Mouse (Mus musculus): ENCODE results near the gene Pitpnm3. TPM values are rescaled to one million over a fixed set of nuclear protein-coding genes. Genes with fewer than 3 reads are reported as not detected.

Gene Pitpnm3
- polyA plus RNA-seq, 1 experiment from 2014 or later: 0.56 TPM

DNA sequence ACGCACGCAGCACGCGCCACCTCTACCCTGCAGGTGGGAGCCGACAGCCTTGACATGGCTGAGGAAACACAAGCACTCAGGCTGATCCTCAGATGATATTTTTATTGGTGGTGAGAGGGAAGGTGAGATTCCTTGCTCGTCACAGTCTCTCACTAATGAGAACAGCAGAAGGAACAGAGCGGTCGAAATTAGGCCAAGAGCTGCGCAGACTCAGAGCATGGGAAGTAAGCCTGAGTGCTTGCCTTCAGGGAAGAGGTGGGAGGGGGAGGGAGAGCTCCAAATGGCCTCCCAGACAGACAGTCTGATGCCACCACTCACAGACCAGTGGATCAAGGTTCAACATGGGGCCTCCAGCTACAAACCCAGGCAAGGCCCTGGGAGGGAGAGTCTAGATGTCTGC, 109.1 kb downstream of the Pitpnm3 start:
- no peak for DNase-seq (ENCODE audit: low spot score, missing footprints)
- H3K9ac ChIP-seq (ENCODE audit: low read length): no peak overlapping the region
- 94% methylated on average over 9 of the region's 9 CpGs for WGBS
- no peak overlapping the region for H3K4me3 ChIP-seq (ENCODE audit: low read depth, low read length)
- H3K36me3 ChIP-seq (ENCODE audit: control insufficient read depth, insufficient read depth, low read length): no peaks in the 10 kb centered on the region
- no peak overlapping the region for H3K27ac ChIP-seq (ENCODE audit: low read depth, low read length)
- H3K9me3 ChIP-seq (ENCODE audit: control insufficient read depth, low read length): no peaks in the 10 kb centered on the region
- H3K4me2 ChIP-seq: no peak overlapping the region
- peaks cover 2% of the 10 kb centered on the region; the same call in 1 of the 2 replicates for H3K27me3 ChIP-seq (ENCODE audit: control insufficient read depth, insufficient read depth, low read length)
- H3K4me1 ChIP-seq (ENCODE audit: control insufficient read depth, insufficient read depth, low read length): no peaks in the 10 kb centered on the region
- no peak for ATAC-seq (ENCODE audit: low FRiP score)

DNA sequence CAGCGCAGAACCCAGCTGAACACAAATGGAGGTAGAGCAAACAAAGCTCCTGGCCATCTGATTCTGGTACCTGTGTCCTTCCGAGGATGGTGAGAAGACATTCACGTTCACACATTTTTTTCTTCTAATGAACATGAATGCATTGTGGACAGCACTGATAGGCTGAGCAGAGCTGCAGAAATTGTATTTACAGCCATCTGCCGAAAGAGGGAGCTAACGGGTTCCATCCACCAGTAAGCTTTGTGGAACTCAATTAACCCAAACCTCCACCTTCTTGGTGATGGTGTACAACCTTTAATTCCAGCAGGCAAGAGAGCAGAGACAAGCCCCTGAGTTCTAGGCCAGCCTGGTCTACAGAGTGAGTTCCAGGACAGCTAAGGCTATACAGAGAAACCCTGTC, 109.7 kb downstream of the Pitpnm3 start:
- no peak overlapping the region for H3K27ac ChIP-seq (ENCODE audit: low read depth, low read length)
- DNase-seq (ENCODE audit: low spot score, missing footprints) (peak; percentile 90), ATAC-seq (ENCODE audit: low FRiP score) (no peak)
- H3K9me3 ChIP-seq (ENCODE audit: control insufficient read depth, low read length): no peaks in the 10 kb centered on the region
- 41% methylated on average over 5 of the region's 5 CpGs for WGBS
- no peak overlapping the region for H3K9ac ChIP-seq (ENCODE audit: low read length)
- no peak overlapping the region for H3K4me2 ChIP-seq
- H3K4me3 ChIP-seq (ENCODE audit: low read depth, low read length): no peak overlapping the region
- peaks cover 2% of the 10 kb centered on the region; the same call in 1 of the 2 replicates for H3K27me3 ChIP-seq (ENCODE audit: control insufficient read depth, insufficient read depth, low read length)
- no peaks in the 10 kb centered on the region for H3K4me1 ChIP-seq (ENCODE audit: control insufficient read depth, insufficient read depth, low read length)
- H3K36me3 ChIP-seq (ENCODE audit: control insufficient read depth, insufficient read depth, low read length): no peaks in the 10 kb centered on the region

DNA sequence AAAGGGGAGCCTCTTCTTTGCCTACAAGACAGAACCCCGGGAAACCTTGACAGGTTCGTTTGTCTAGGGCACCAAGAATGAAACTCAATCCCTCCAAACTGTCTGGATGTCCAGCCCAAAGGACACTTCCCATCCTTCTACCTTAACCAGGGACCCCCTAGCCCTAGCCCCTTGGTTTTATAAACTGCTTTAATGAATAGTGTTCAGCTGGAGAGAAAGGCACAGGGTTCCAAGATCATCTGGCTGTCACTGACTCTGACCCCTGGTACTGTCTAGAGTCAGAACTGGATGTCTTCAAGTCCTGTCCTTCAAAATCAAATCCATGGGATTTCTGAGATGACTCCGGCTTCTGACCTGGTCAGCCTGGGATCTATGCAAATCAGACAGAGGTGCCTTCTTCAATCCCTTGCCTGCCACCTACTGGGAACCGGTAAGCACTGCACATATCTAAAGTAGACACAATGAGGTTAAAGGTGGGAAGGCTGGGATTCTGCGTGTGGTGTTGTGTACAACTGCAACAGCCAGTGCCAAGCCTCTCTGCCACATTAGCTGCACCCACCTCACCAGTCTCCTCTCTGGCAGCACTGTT, 111.3 kb downstream of the Pitpnm3 start:
- Histone ChIP-seq H3K4me2 (no peak overlapping the region), H3K36me3 (ENCODE audit: control insufficient read depth, insufficient read depth, low read length) (no peaks in the 10 kb centered on the region), H3K9ac (ENCODE audit: low read length) (no peak overlapping the region), H3K4me3 (ENCODE audit: low read depth, low read length) (no peak overlapping the region), H3K9me3 (ENCODE audit: control insufficient read depth, low read length) (no peaks in the 10 kb centered on the region), H3K27ac (ENCODE audit: low read depth, low read length) (no peak overlapping the region), H3K4me1 (ENCODE audit: control insufficient read depth, insufficient read depth, low read length) (no peaks in the 10 kb centered on the region), H3K27me3 (ENCODE audit: control insufficient read depth, insufficient read depth, low read length) (no peaks in the 10 kb centered on the region; the same call in 1 of the 2 replicates)
- peak; percentile 52 for ATAC-seq (ENCODE audit: low FRiP score)
- 30% methylated on average over 5 of the region's 5 CpGs for WGBS
- DNase-seq (ENCODE audit: low spot score, missing footprints): peak; percentile 91

DNA sequence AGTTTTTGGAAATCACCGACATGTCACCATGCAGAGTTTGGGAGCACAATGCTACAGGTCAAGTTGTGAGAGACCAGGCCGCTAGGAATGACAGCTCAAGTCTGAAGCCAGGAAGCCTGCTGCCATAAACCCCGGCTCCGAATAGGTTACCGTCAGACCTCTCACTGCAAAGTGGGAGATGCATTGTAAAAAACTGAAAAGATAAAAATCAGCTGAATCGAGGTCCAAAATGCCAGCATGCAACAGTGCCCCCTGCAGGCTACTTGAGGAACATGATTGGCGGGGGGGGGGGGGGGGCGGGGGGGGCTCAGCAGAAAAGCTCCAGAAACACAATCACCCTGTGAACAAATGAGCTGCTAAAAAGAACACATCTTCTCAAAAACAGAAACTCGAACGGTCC, 112.0 kb downstream of the Pitpnm3 start:
- 57% methylated on average over 9 of the region's 10 CpGs for WGBS
- Histone ChIP-seq H3K9me3 (ENCODE audit: control insufficient read depth, low read length) (no peaks in the 10 kb centered on the region), H3K4me2 (no peak overlapping the region), H3K9ac (ENCODE audit: low read length) (no peak overlapping the region), H3K36me3 (ENCODE audit: control insufficient read depth, insufficient read depth, low read length) (no peaks in the 10 kb centered on the region), H3K4me1 (ENCODE audit: control insufficient read depth, insufficient read depth, low read length) (no peaks in the 10 kb centered on the region), H3K27ac (ENCODE audit: low read depth, low read length) (no peak overlapping the region), H3K4me3 (ENCODE audit: low read depth, low read length) (no peak overlapping the region), H3K27me3 (ENCODE audit: control insufficient read depth, insufficient read depth, low read length) (no peaks in the 10 kb centered on the region; the same call in 1 of the 2 replicates)
- DNase-seq (ENCODE audit: low spot score, missing footprints) (no peak), ATAC-seq (ENCODE audit: low FRiP score) (no peak)

DNA sequence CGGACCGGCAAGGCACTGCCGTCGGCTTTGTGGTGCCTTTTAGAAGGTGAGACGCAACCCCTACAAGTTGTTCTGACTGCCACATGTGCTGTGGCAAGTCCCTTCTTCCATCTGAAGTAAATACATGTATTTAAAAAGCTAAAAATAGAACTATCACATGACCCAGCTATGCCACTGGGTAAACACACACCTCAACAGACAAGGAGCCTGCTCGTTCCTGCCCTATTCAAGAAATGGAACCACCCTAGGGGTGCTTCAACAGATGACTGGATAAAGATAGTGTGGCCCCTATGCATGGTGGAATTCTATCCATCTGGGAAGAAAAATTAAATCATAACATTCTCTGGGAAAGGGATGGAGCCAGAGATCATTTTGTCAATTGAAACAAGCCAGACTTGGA, 112.8 kb downstream of the Pitpnm3 start:
- no peak overlapping the region for H3K27ac ChIP-seq (ENCODE audit: low read depth, low read length)
- no peak overlapping the region for H3K9ac ChIP-seq (ENCODE audit: low read length)
- no peak overlapping the region for H3K4me3 ChIP-seq (ENCODE audit: low read depth, low read length)
- ATAC-seq (ENCODE audit: low FRiP score): no peak
- H3K4me2 ChIP-seq: no peak overlapping the region
- H3K36me3 ChIP-seq (ENCODE audit: control insufficient read depth, insufficient read depth, low read length): no peaks in the 10 kb centered on the region
- no peaks in the 10 kb centered on the region; the same call in 1 of the 2 replicates for H3K27me3 ChIP-seq (ENCODE audit: control insufficient read depth, insufficient read depth, low read length)
- H3K4me1 ChIP-seq (ENCODE audit: control insufficient read depth, insufficient read depth, low read length): no peaks in the 10 kb centered on the region
- no peaks in the 10 kb centered on the region for H3K9me3 ChIP-seq (ENCODE audit: control insufficient read depth, low read length)
- no peak for DNase-seq (ENCODE audit: low spot score, missing footprints)
- WGBS: 86% methylated on average over 6 of the region's 6 CpGs

DNA sequence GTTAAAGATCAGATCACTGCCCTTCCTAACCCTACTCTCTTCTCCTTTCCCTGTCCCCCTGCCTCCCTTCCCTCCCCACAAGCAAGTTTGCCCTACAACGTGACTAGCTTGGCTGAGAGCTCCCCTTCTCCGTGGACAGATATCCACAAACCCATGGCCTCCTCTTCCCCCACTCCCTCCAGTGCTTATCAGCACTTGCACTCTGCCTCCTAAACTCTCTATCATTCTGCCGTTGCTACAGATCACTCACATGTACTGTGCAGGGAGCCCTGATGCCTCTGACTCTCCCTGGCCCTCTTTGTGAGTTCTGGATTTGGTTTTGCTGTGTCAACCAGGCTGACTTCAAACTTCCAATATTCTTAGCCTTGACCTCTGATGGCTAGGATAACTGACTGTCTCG, 114.6 kb downstream of the Pitpnm3 start:
- Histone ChIP-seq H3K27ac (ENCODE audit: low read depth, low read length) (no peak overlapping the region), H3K9ac (ENCODE audit: low read length) (no peak overlapping the region), H3K4me1 (ENCODE audit: control insufficient read depth, insufficient read depth, low read length) (no peaks in the 10 kb centered on the region), H3K4me2 (no peak overlapping the region), H3K9me3 (ENCODE audit: control insufficient read depth, low read length) (no peaks in the 10 kb centered on the region), H3K36me3 (ENCODE audit: control insufficient read depth, insufficient read depth, low read length) (no peaks in the 10 kb centered on the region), H3K27me3 (ENCODE audit: control insufficient read depth, insufficient read depth, low read length) (no peaks in the 10 kb centered on the region; the same call in 1 of the 2 replicates), H3K4me3 (ENCODE audit: low read depth, low read length) (no peak overlapping the region)
- ATAC-seq (ENCODE audit: low FRiP score) (no peak), DNase-seq (ENCODE audit: low spot score, missing footprints) (no peak)
- 70% methylated on average over 4 of the region's 4 CpGs for WGBS

DNA sequence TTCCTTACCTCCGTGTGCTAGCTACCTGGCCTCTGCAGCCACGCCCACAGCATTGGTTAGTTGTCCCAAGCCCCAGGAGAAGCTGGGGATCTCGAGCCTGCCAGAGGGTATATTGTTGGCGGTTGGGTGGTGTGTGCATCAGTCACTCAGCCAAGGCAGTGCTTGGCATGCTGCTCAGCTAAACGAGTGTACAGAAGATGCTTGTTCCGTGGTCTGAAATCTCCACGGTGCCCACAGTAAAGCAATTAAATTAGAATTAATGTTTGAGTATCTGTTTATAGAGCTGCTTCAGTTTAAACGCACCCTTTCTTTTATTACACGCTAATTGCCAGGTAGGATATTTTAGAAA, 118.4 kb downstream of the Pitpnm3 start:
- DNase-seq (ENCODE audit: low spot score, missing footprints): no peak
- Histone ChIP-seq H3K27me3 (ENCODE audit: control insufficient read depth, insufficient read depth, low read length) (no peaks in the 10 kb centered on the region; the same call in 1 of the 2 replicates), H3K4me3 (ENCODE audit: low read depth, low read length) (no peak overlapping the region), H3K9me3 (ENCODE audit: control insufficient read depth, low read length) (no peaks in the 10 kb centered on the region), H3K27ac (ENCODE audit: low read depth, low read length) (no peak overlapping the region), H3K4me2 (no peak overlapping the region), H3K4me1 (ENCODE audit: control insufficient read depth, insufficient read depth, low read length) (no peaks in the 10 kb centered on the region), H3K36me3 (ENCODE audit: control insufficient read depth, insufficient read depth, low read length) (no peaks in the 10 kb centered on the region), H3K9ac (ENCODE audit: low read length) (no peak overlapping the region)
- 79% methylated on average over 9 of the region's 9 CpGs for WGBS
- no peak for ATAC-seq (ENCODE audit: low FRiP score)

DNA sequence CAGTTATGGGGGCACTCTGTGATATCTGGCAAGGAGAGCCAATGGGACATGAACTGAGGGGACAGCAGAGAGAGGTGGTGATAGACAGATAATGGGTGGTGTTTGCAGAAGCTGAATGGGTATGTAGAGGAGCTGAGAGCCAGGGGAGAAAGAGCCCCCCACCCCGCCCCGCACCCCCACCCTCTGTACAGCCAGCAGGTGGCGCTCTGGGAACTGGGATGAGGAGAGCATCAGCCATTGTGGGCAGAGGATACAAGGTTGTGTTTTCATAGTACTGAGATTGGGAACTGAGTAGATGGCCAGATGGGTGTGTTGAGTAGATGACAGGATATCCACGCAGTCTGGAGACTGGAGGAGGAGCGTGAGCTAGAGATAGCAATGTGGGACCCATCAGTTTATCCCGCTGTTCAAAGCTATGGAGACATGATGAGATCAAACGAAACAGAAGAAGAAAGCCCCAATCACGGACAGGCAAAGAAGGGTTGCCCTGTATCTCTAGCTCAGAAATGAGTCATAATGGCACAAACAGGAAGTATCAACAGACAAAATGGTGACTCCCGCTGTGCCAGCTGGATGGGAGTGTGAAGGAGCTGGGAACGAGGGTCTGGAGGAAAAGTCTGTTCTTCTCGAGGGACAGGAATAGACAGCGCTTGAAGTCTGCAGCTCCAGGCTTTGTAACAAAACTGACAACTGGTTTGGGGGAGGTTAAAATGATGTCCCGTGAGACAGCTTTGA, 118.9 kb downstream of the Pitpnm3 start:
- Histone ChIP-seq H3K27ac (ENCODE audit: low read depth, low read length) (no peak overlapping the region), H3K9me3 (ENCODE audit: control insufficient read depth, low read length) (no peaks in the 10 kb centered on the region), H3K36me3 (ENCODE audit: control insufficient read depth, insufficient read depth, low read length) (no peaks in the 10 kb centered on the region), H3K4me3 (ENCODE audit: low read depth, low read length) (no peak overlapping the region), H3K4me1 (ENCODE audit: control insufficient read depth, insufficient read depth, low read length) (peaks cover 3% of the 10 kb centered on the region), H3K4me2 (no peak overlapping the region), H3K9ac (ENCODE audit: low read length) (no peak overlapping the region), H3K27me3 (ENCODE audit: control insufficient read depth, insufficient read depth, low read length) (no peaks in the 10 kb centered on the region)
- no peak for ATAC-seq (ENCODE audit: low FRiP score)
- WGBS: 82% methylated on average over 13 of the region's 13 CpGs
- DNase-seq (ENCODE audit: low spot score, missing footprints): no peak

DNA sequence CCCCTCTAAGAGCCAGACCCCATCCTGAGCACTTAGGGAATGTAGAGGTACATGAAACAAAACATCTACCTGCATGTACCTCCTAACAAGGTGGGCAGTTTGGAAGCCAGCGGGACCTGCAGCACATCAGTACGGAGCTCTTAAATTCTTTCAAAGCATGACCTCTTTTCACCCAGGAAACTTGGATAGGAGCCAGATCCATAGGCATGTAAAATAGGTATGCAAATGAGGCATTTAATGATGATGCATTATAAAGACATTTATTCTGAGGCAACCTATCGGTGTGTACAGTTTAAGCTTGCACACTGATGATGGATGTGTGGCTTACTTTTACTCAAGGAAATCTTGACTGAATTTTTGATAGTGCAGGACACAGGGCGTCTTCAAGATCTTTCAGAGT, 120.9 kb downstream of the Pitpnm3 start:
- H3K36me3 ChIP-seq (ENCODE audit: control insufficient read depth, insufficient read depth, low read length): no peaks in the 10 kb centered on the region
- ATAC-seq (ENCODE audit: low FRiP score) (no peak), DNase-seq (ENCODE audit: low spot score, missing footprints) (no peak)
- WGBS: 85% methylated on average over 4 of the region's 4 CpGs
- no peak overlapping the region for H3K4me3 ChIP-seq (ENCODE audit: low read depth, low read length)
- no peaks in the 10 kb centered on the region for H3K27me3 ChIP-seq (ENCODE audit: control insufficient read depth, insufficient read depth, low read length)
- H3K4me2 ChIP-seq: no peak overlapping the region
- no peak overlapping the region for H3K27ac ChIP-seq (ENCODE audit: low read depth, low read length)
- H3K9ac ChIP-seq (ENCODE audit: low read length): no peak overlapping the region
- H3K4me1 ChIP-seq (ENCODE audit: control insufficient read depth, insufficient read depth, low read length): peaks cover 9% of the 10 kb centered on the region
- no peaks in the 10 kb centered on the region for H3K9me3 ChIP-seq (ENCODE audit: control insufficient read depth, low read length)

All from midbrain, embryonic 11.5 days (tissue).